In genomic region chr14:93553771-93554170, GRCm38 (mm10) we compare ENCODE assay signal across 24 mouse cellular contexts.
"Had no signal": no experiment of that assay in that cellular context is flagged by ENCODE, and none has a peak within 500 bp of the region (broad histone marks: within the 10 kb centered on the region; RNA-seq: fewer than 3 reads in every experiment).

No protein-coding gene starts in this region.

- H3K27ac ChIP-seq: kidney, postnatal 0 days; layer of hippocampus, adult 2 months; limb, embryonic 10.5 days; limb, embryonic 13.5 days; liver, embryonic 12.5 days; liver, embryonic 15.5 days; lung, embryonic 15.5 days; midbrain, embryonic 10.5 days; neural tube, embryonic 13.5 days; stomach, embryonic 15.5 days had no signal

- H3K4me1 ChIP-seq: limb, embryonic 10.5 days; limb, embryonic 13.5 days; liver, embryonic 12.5 days; liver, embryonic 15.5 days; lung, embryonic 15.5 days; megakaryocyte, embryonic 14.5 days; midbrain, embryonic 10.5 days; neural tube, embryonic 13.5 days; stomach, embryonic 15.5 days had no signal

- H3K9ac ChIP-seq: limb, embryonic 13.5 days; liver, embryonic 12.5 days; liver, embryonic 15.5 days; lung, embryonic 15.5 days; neural tube, embryonic 13.5 days; stomach, embryonic 15.5 days had no signal

- H3K4me2 ChIP-seq: limb, embryonic 13.5 days; liver, embryonic 12.5 days; liver, embryonic 15.5 days; lung, embryonic 15.5 days; neural tube, embryonic 13.5 days; stomach, embryonic 15.5 days had no signal

- H3K4me3 ChIP-seq: layer of hippocampus, adult 2 months; limb, embryonic 10.5 days; limb, embryonic 13.5 days; liver, embryonic 12.5 days; liver, embryonic 15.5 days; lung, embryonic 15.5 days; megakaryocyte, embryonic 14.5 days; midbrain, embryonic 10.5 days; myocyte; neural tube, embryonic 13.5 days; stomach, embryonic 15.5 days had no signal

- H3K27me3 ChIP-seq: limb, embryonic 13.5 days; liver, embryonic 12.5 days; liver, embryonic 15.5 days; lung, embryonic 15.5 days; megakaryocyte, embryonic 14.5 days; neural tube, embryonic 13.5 days; stomach, embryonic 15.5 days had no signal

- H3K36me3 ChIP-seq: limb, embryonic 10.5 days; limb, embryonic 13.5 days; liver, embryonic 12.5 days; liver, embryonic 15.5 days; lung, embryonic 15.5 days; midbrain, embryonic 10.5 days; neural tube, embryonic 13.5 days; stomach, embryonic 15.5 days had no signal

- H3K9me3 ChIP-seq: limb, embryonic 10.5 days; limb, embryonic 13.5 days; liver, embryonic 12.5 days; liver, embryonic 15.5 days; lung, embryonic 15.5 days; megakaryocyte, embryonic 14.5 days; midbrain, embryonic 10.5 days; neural tube, embryonic 13.5 days; stomach, embryonic 15.5 days had no signal

- ATAC-seq: intestine, postnatal 0 days; liver, embryonic 12.5 days had no signal

- DNase-seq: kidney, adult 2 months; kidney, postnatal 25 days; layer of hippocampus, adult 9-11 months; liver; lung, adult 18-20 months; lung, postnatal 10 days; lung, postnatal 36 days; right cerebral cortex, adult 18-20 months; right cerebral cortex, postnatal 14 days; right cerebral cortex, postnatal 4 days; thymus, postnatal 36 days had no signal
